Mouse (Mus musculus): ENCODE results near the gene Tas2r103. TPM values are rescaled to one million over a fixed set of nuclear protein-coding genes. Genes with fewer than 3 reads are reported as not detected.

Gene Tas2r103
- total RNA-seq (2021): not detected
- long read RNA-seq, experiment 1: 0 reads
- long read RNA-seq, experiment 2: 0 reads

GRCm38 (mm10) chr6:133037001-133037400 is at the start of gene Tas2r103:
Gene Tas2r103 (minus strand): TSS chr6:133037101.
- intact Hi-C loops (cut with DNase I; ENCODE audit: low total_unique reads): no loop called here
- DNase-seq: no peak

DNA sequence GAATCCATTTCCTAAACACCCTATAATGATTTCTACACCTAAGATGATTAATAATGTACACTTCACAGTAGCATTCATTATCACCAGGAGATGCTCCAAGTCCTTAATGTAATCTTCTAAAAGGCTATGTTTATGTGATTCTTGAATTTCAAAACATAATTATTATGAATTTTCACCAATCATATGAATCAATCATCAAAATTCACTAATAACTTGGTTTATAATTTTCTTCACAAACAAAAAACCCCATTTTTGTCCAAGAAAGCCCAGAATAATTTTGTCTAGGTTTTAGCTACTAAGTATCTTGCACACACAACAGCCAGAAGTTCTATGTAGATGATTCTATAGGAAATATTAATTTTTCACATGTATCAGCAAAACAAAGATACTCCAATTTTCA is 18.8 kb upstream of the Tas2r103 start, which contains the start of gene Tas2r140:
Tas2r140 (minus strand) TSS at position 101 of the 400 bp plus-strand sequence.
- DNase-seq: no peak
- intact Hi-C loops (cut with DNase I; ENCODE audit: low total_unique reads): no loop called here

Other genes with a start within 250 kb of the Tas2r103 start
- not detected for gene Tas2r117, start 234.3 kb downstream of the Tas2r103 start, total RNA-seq (2021)
- gene Tas2r123, start 190.0 kb downstream of the Tas2r103 start, total RNA-seq (2021): not detected
- gene Tas2r116, start 181.7 kb downstream of the Tas2r103 start, total RNA-seq (2021): not detected
- not detected for gene Tas2r110, start 169.1 kb downstream of the Tas2r103 start, total RNA-seq (2021)
- gene Tas2r113, start 144.1 kb downstream of the Tas2r103 start, total RNA-seq (2021): not detected
- not detected for gene Tas2r125, start 127.5 kb downstream of the Tas2r103 start, total RNA-seq (2021)
- not detected for gene Tas2r129, start 86.0 kb downstream of the Tas2r103 start, total RNA-seq (2021)
- gene Tas2r131, start 79.2 kb downstream of the Tas2r103 start, total RNA-seq (2021): not detected
- gene Tas2r109, start 56.1 kb downstream of the Tas2r103 start, total RNA-seq (2021): not detected
- gene Tas2r140, start 18.7 kb upstream of the Tas2r103 start, total RNA-seq (2021): not detected
- gene Smim10l1, start 67.8 kb upstream of the Tas2r103 start, total RNA-seq (2021): 10 to 100 TPM; 74.5 to 77.7 TPM

All from gastrocnemius, postnatal 14 days (tissue).